Mouse (Mus musculus) G1E (cell line): ENCODE data around the gene Coq8b.

Source experiments
- CTCF ChIP-seq: IDR thresholded peaks from 2 replicates; pipeline ENCODE4 v1.5.1; 2012; ENCODE audit warnings: low read depth, low read length, inconsistent platforms, mixed read lengths
- GATA1 ChIP-seq: IDR thresholded peaks from 2 replicates; pipeline ENCODE4 v1.6.1; 2012; ENCODE audit warnings: borderline replicate concordance, low read length, inconsistent platforms, mixed read lengths

- TF ChIP-seq CTCF (no peak), GATA1 (no peak)
Measured at GRCm38 (mm10) chr7:27288732-27289131, 55.9 kb downstream of the Coq8b start.
